Mouse (Mus musculus) induced T-regulatory cell, adult 2 months (primary cell): Measurements from ENCODE around the gene C1ql3.

ENCODE experiments used
- DNase-seq: peaks from one replicate; pipeline ENCODE4 v3.0.0-alpha.2; 2012; ENCODE audit warnings: low read depth

Gene C1ql3

DNA sequence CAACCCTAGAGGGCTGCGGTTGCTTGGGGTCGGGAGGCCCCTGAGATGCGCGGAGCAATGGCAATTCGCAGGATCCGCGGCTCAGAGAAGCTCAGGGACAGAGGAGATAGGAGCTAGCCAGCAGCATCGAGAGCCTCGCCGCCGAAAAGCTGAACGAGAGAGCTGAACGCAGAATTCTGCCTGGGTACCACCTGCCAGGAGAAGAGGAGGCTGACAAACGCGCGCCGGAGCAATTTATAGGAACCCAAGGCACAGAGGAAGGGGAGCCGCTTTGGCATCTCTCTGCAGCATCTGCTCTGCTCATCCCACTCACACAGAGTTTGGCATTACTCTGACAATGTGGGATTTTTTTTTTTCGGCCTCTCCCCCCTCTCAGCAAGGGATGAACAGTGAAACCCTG, at the start of gene C1ql3:
Gene C1ql3 (minus strand): TSS at position 335 of the 400 bp plus-strand sequence.
- no peak for DNase-seq

DNA sequence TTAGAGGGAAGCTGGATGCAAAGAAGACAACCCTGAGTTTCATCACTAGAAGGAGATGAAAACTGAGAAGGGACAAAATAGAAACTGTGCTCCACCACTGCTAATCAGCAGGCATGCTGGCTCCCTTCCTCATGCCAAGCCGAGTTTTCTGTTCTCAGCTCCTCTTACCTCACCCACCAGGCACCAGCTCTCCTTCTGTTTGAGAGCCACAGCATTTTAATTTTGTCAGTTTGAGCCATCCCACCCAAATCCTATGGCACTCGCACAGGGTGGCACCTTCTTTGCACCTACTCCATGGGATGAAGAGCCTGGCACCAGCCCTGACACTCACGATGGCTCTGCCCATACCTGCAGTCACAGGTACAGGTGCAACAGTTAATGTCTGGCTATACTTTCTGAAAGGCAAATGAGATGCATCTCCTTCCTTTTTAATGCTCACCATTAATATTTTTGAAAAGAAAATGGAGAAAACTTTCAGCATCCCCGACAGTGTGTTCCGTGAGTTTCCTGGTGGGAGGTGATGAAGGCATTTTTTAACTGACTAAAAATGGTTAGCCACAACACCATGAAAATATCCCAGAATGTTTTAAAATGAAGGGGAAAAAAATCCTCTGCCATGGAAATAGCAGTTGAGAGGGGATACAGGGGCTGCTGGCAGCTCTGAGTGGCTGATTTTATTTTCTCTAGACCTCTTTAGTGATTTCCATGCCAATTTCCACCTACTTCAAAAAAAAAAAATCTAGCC, 49.0 kb upstream of the C1ql3 start:
- no peak for DNase-seq

DNA sequence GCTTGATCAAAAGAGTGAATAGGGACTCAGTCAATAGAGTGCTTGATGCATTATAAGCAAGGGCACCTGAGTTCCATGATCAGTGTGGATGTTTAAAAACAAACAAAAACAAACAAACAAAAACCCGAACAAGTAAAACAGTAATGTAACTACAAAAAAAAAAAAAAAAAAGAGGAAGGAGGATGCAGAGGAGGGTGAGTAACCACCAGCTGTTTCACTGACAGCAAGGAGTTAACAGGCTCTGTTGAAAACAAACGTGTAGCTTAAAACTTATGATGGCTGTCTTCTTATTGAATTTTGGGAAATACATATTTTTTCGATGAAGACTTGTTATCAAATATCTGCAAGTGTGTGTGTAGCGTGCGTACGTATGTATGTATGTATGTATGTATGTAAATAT, 37.0 kb upstream of the C1ql3 start:
- no peak for DNase-seq

DNA sequence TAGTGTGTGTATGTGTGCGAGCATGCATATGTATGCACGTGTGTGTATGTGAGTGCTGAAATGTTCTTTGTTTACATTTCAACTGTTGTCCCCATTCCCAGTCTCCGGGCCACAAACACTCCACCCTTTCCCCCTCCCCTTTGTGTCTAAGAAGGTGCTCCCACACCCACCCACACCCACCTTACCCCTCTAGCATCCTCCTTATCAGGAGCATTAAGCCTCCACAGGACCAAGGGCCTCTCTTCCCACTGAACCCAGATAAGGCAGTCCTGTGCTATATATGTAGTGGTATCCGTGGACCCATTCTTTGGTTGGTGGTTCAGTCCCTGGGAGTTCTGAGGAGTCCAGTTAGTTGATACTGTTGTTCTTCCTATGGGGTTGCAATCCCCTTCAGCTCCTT, 32.9 kb upstream of the C1ql3 start:
- no peak for DNase-seq

DNA sequence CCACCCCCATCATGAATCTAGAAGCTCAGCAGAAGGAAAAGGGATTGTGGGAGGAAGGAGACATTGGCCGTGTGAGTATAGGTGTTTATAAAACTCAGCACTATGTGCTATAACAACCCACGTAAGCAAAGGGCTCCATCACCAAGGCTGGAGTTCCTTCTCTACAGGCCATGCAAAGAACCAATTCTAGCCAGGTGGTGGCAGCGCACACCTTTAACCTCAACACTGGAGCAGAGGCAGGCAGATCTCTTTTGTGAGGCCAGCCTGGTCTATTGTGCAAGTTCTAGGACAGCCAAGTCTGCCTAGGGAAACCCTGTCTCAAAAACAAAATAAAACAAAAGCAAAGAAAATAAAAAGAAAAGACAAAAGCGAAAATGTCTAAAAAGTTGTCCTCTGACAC, 28.2 kb upstream of the C1ql3 start:
- peak; percentile 15 for DNase-seq

DNA sequence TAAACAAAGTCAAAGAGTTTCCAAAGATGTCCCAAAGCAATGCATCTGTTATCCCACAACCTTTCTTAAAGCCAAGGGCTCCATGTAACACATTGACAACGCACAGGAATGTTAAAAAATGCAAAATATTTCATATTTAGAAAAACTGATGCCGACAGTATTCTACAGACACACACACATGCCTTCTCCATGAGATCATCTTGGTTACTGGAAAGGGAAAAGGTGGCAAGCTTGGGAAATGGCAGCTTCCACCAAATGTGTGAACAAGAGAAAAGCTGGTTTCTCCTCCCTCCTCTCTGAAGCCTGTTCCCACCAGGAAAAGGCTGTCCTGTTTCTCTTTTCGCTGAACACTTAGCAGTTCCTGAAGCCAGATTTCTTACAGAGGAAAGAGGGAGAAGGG, 27.2 kb upstream of the C1ql3 start:
- DNase-seq = no peak

DNA sequence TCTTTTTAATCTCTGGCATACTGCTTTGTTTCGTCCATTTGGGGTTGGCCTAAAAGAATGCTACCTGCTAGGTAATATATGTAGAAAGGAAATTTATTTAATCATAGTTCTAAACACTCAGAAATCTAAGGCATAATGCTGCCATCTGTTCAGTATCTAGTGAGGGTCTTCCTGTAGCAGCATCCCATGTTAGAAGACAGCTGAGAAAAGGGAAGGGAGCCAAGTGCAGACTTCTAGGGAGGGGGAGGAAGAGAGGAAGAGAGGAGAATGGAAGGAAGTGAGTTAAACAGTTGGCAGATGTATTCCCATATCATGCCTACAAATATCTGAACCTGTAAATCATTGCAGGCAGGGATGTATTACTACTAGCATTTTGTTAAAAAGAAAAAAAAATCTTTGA, 7.3 kb upstream of the C1ql3 start:
- no peak for DNase-seq

DNA sequence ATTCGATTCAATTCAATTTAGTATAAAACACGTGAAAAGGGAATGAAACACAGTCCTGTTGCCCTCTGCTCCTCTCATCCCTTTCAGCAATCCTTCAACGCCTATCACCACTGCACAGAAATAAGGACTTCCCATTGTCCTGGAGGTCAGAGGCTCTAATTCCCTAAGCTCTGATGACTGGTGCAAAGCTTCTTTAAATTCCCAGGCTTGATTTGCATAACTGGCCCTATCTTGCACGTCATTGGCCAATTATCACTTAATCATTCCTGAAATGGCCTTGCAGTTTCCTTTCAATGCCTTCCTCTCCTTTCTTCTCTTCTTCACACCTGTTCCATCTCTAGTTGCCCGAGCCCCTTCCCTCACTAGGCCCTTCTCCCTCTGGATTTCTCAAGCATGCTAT, 6.8 kb upstream of the C1ql3 start:
- DNase-seq = no peak

DNA sequence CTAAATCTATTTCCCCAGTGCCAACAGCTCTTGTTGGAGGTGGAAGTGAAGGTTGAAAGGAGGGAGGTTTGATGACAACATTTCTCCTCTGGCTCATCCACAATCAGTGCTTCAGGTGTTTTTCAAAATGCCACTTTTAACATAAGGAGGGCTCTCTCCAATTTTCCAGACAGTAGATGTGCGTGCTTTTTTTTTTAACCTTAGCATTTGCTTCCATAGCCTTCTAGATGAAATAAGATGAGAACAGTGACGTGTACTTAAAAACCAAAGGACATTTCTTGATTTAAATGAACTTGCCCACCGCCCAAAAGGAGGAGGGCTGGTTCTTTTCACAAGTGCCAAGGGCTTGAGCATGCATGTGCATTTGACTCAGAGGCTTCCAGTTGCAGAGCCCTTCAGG, 367 bp upstream of the C1ql3 start:
- no peak for DNase-seq

DNA sequence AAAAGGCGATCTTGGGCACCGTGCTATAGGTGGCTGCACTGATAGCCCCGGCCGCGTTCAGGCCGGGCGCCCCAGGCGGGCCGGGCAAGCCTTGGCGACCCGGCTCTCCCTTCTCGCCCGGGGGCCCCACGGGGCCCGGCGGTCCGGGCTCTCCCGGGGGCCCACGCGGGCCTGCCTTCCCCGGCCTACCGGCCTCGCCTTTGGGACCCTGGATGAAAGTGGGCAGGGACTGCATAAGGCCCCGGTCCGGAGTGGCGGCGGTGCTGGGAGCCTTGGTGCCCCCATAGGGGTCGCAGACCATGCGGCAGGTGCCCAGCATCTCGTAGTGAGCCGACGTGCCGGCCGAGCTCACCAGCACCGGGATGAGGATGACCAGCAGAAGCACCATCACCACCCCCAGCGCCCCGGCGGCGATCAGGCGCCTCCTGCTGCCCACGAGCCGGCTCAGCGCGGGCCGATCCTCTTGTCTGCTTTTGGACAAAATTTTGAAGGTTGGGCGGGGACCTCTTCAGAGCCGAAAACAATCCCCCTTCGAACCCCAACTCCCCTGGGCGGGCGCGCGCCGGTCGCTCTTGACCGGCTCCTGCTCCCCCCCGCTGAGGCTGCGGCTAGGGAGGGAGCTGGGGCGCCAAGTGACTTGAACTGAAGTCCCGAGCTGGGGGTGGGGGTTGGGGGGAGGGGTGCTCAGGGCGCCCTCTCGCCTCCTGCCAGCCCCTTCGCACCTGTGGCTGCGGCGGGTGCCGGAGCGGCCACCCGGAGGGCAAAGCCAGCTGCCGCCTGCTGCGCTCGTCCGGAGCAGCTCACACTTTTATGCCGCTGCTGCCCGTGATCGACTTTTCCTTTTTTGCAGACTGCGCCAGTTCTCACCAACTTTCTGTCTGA, 905 bp downstream of the C1ql3 start:
- no peak for DNase-seq

DNA sequence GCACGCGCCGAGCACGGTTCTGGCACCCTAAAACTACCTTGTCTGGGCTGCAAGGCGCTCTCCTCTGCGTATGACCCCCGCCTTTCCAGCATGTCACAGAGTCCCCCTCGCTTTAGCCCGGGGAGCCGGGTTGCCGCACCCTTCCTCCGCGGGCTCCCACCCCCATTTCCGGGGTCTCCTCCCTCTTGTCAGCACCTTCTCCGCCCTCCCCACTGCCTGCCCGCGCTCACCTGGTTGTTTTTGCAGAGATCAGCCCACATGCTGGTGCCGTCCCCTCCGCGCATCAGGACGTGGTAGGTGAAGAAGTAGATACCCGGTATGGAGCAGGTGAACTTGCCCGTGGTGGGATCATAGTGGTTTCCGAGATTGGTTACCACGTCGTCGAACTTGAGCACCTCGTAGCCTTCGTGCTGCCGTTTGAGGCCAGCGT, 1.6 kb downstream of the C1ql3 start:
- peak; percentile 25 for DNase-seq

DNA sequence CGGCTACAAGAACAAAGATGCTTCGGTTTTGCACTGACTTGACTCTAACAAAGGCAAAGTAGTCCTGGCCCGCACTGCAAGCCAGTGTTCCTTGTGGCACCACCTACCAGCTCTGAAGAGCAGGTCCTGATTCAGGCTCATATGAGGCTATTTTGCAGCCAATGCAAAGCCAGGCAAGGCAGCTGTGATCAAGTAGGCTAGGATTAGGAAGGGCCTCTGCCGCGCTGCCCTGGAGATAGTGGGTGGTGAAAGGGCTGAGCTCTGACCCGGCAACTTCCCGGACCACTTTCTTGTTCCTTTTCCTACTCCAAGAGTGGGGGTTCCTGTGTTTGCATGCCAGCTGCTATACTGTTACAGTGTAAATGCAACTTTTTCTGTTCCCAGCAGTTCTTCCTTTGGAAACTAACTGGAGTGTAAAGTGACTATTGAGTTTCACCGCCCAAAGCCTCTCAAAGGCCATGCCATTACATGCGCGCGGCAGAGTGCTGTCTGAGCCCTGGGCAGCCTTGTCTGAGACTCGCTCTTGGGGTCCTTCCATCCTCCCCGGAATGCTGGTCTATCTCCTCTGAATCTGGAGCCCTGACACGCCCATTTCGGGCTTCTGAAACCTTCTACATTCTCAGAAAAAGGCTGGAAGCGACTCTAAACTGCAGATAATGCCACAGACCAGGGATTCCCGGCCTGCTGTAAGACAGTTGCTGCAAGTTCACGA, 2.2 kb downstream of the C1ql3 start:
- peak; percentile 7 for DNase-seq

DNA sequence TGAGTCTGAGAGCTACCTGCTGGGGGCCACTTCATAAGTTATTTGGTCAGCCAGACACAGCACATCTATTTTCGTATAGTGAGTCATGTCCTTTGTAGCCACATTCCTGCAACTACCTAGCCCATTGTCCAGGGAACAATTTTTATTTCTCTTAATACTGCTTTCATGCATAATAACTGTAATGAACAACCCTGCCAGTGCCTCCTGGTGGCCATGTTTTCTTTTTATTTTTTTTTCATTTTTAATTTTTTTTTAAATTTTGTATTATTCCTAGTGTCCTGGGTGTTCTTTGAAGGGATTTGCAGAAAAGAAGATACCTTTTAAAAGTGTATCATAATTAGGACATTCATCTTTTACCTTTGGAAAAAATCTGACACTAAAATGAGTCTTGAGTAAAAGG, 3.2 kb downstream of the C1ql3 start:
- no peak for DNase-seq

DNA sequence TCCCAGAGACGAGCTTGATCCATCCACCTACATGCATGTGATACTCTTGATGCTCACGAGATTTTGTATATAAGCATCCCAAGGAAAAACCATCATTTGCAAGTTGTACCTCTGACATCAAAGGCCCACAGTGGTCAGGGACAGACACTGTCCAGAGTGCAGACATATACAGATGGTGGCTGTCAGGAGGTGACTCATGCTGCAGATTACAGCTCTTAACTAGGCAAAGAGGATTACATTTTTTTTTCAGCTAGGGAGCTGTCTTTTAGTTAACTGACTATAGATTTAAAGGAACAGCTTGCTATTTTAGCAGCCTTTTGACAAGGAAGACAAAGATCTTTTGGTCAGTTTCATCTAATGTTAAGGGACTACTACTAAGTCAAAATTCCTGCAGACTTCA, 11.6 kb downstream of the C1ql3 start:
- no peak for DNase-seq

DNA sequence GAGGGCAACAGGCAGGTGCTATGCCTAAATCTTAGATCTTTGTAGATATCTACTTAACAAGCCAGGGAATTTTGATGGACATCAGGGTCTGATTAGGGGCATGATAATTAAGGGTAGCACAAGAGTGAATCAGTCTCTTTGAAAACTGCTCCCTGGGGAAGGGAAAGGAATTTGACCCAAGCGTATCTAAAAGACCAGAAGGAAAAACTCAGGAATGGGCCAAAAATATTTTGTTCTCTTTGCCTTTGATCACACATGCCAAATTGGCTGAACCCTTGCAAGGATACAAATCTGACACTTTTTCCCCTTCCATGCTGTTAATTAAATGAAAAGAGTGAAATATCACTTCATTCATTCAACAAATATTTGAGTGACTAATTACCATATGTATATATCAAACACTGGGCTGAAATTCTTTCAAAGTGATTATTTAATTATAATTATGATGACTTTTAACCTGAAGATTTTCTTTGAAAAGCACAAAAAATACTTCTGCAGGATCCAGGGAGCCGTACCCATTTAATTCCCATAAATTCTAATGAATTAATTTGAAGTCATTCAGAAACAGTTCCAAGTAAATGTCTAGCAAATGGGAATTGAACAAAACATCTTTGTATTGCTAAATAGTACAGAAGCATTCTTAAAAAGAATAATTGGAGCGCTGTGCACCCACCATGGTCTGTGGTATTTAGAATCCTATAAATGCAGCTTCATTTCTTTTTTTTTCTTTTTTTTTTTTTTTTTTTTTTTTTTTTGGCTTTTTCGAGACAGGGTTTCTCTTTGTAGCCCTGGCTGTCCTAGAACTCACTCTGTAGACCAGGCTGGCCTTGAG, 26.5 kb downstream of the C1ql3 start:
- DNase-seq = no peak

DNA sequence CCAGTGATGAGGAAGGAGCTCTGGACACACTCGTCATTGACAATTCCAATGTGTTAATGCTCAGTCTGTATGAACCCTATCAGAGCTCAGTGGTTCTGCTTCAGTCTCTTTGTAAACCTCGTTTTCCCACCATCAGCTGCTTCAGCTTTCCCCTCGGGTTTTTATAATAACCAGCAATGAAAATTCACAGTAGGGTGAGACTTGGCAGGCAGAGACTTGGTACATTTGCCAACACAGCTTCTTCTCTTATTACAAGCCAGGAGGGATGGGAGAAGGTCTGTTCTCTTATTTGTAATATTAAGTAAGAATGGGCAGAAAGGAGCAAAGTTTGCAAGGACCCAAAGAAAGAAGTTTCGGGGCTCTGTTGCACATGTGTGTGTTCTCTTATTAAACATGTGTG, 32.8 kb downstream of the C1ql3 start:
- DNase-seq = no peak

DNA sequence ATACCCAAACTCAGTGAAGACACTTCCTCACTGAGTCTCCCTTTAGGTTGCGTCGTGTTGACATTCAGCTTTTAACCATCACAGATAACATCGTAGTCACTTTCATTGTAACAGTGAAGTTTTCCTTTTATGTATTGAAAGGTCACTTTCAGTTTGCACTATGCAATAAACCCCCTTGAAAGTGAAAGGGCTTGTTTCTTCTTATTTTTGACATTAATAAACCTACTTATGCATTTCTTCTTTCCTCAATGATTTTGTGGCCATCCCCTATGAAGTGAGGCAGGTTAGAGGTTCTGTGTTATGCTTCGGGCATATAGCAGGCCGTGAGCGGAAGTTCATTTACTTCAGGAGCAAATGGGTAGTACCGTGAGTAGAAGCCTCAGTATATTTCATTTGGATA, 34.2 kb downstream of the C1ql3 start:
- peak; percentile 43 for DNase-seq

DNA sequence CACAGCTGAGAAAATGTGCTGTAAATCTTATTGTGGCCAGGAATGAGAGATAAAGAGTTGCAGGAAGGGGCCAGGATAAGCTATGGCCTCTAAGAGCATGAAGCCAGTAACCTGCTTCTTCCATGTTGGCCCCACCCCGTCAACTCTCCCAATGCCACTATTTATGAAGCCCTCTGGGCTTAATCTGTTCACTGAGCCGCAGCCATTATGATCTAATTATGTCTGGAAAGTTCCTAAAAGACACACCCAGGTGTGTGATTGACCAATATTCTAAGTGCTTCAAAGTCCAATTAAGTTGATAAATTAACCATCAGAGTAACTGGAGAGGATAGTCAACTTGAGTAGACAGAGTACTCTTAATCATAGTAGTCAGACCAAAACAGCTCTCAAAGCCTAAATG, 37.9 kb downstream of the C1ql3 start:
- DNase-seq = no peak

DNA sequence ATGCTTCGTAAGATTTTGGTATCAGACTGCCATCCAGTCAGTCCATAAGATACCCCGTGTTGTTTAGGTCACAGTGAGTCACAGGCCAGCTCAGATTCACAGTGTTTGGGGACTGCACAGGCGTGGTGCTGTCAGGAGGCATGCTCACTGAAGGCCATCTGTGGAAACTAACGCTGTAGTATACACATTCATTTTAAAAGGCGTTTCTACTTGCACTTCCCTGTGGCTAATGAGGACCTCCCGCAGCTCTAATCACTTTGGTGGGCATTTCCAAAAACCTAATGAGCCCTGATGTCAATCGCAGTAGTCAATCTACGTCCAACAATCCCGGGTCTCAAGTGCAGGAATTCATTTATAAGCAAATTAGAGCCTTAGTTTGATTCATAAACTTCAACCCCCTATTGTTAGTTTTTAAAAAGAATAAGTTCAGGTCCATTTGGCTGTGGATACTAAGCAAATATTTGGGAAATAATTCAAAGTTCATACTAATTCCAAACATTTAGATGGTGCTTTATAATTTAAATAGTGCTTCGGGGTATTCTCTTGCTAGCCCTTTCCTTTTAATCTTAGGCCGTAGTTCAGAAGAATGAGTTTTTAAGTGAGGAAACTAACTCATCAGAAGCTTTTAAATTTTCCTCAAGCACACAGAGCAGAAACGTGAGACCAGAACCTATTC, 41.4 kb downstream of the C1ql3 start:
- no peak for DNase-seq

DNA sequence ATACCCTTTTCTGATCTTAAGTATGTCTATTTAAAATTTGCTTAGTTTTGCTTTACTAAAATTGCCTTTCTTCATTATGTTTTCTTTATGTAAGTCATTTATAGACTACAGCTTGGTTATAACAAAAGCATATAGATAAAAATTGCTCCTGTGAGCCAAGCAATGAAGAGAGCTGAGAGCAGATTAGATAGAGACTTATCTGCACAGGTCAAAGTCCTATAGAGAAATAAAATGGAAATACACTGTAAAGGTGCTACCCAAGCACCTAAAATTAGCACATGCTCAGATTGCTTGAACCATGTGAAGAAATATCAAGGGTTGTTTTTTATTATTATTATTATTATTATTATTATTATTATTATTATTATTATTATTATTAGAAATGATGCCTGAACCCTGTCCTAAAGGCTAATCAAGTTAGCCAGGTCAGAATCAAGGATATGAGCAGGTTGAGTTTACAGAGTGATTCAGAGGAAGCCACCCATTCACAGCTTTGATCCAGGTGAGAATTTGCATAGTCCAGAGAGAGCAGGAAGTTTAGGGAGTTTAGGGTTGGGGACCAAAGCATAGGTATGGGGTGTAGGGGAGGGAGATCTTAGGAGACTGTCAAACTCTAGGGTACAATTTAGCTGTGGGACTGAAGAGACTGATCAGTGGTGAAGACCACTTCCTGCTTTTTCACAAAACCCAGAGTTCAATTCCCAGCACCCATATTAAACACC, 54.7 kb downstream of the C1ql3 start:
- DNase-seq = no peak
